Mouse (Mus musculus) heart, adult 10 weeks (tissue): ENCODE data around the gene Lman2l. TPM values are rescaled to one million over a fixed set of nuclear protein-coding genes. Genes with fewer than 3 reads are reported as not detected.

Source experiments
- polyA plus RNA-seq: library from polyadenylated mRNA; stranded (reverse); fragments of 350-450 nt; fragmentation: Illumina TruSeq; extraction: RNeasy Lipid Tissue Mini Kit (QIAGEN cat#74804); gene quantifications from one replicate; pipeline ENCODE4 v1.2.3, GENCODE M21; 2014; ENCODE audit warnings: low read depth, low replicate concordance

Gene Lman2l
- polyA plus RNA-seq = 24.8 TPM

GRCm38 (mm10) chr1:36444471-36445464 lies at the start of gene Lman2l:
Lman2l (minus strand) TSS chr1:36445271.

GRCm38 (mm10) chr1:36471181-36472105 lies 26.4 kb upstream of the Lman2l start, which contains the start of gene Cnnm4:
Cnnm4 (plus strand) TSS chr1:36471620.

GRCm38 (mm10) chr1:36371934-36372845 lies 72.9 kb downstream of the Lman2l start, which contains the start of gene Fer1l5:
Fer1l5 (plus strand) TSS chr1:36372291.

Other genes with a start within 250 kb of the Lman2l start
- 18.2 TPM for gene Uggt1, start 200.6 kb downstream of the Lman2l start, polyA plus RNA-seq
- gene Neurl3, start 170.6 kb downstream of the Lman2l start, polyA plus RNA-seq = 4.7 TPM
- gene Arid5a, start 137.5 kb downstream of the Lman2l start, polyA plus RNA-seq = 8.5 TPM
- gene Kansl3, start 76.1 kb downstream of the Lman2l start, polyA plus RNA-seq = 57.0 TPM
- gene Fer1l5, start 73.0 kb downstream of the Lman2l start, polyA plus RNA-seq = not detected
- gene Cnnm4, start 26.3 kb upstream of the Lman2l start, polyA plus RNA-seq = 3.0 TPM
- gene Cnnm3, start 66.6 kb upstream of the Lman2l start, polyA plus RNA-seq = 11.7 TPM
- 427 TPM for gene Ankrd23, start 91.6 kb upstream of the Lman2l start, polyA plus RNA-seq
- gene Gm42417, start 94.2 kb upstream of the Lman2l start, polyA plus RNA-seq = not detected
- 8.9 TPM for gene Ankrd39, start 102.2 kb upstream of the Lman2l start, polyA plus RNA-seq
- gene Sema4c, start 113.1 kb upstream of the Lman2l start, polyA plus RNA-seq = 13.0 TPM
- gene Fam178b, start 237.9 kb upstream of the Lman2l start, polyA plus RNA-seq = not detected
- 1,949 TPM for gene Cox5b, start 246.2 kb upstream of the Lman2l start, polyA plus RNA-seq